In genomic region chr2:30205629-30206357, GRCm38 (mm10) we compare ENCODE assay signal across 8 mouse cellular contexts. TPM values are rescaled to one million over a fixed set of nuclear protein-coding genes. Genes with fewer than 3 reads are reported as not detected.
DNase-seq lines count a peak whose midpoint lies in the region; ATAC-seq lines count a peak whose summit lies in the region.

Gene Kyat1, minus strand, starts transcription at chr2:30205847.

- peak; percentile 97 for DNase-seq in R1 (ENCODE audit: low read depth, low spot score)
- peak; percentile 94 to 95 for DNase-seq in cerebellum, postnatal 25 days
- DNase-seq in frontal cortex, postnatal 25 days (ENCODE audit: low spot score in 2 of 2) = peak; percentile 79 to 85
- DNase-seq in hindbrain, embryonic 14.5 days (ENCODE audit: low spot score) = peak; percentile 97
- DNase-seq in layer of hippocampus, postnatal 36 days = peak; percentile 91 to 93
- DNase-seq in lung, postnatal 36 days = peak; percentile 99
- DNase-seq in retina, postnatal 1 day = peak; percentile 98
- DNase-seq in urinary bladder, adult 18-20 months (ENCODE audit: low spot score in 2 of 2) = peak; percentile 87 to 88

- H3K9me3 ChIP-seq in hindbrain, embryonic 14.5 days (ENCODE audit: control insufficient read depth, low read length) = no peaks in the 10 kb centered on the region

- peak; percentile 98 for ATAC-seq in hindbrain, embryonic 14.5 days (ENCODE audit: low FRiP score)

- peak within 1 kb of the TSS; percentile 78 for H3K4me2 ChIP-seq in hindbrain, embryonic 14.5 days (replicated peaks)

- no peaks in the 10 kb centered on the region for H3K36me3 ChIP-seq in hindbrain, embryonic 14.5 days (replicated peaks; ENCODE audit: control insufficient read depth, insufficient read depth)

- H3K4me1 ChIP-seq in hindbrain, embryonic 14.5 days (replicated peaks; ENCODE audit: control insufficient read depth, insufficient read depth, low read length) = peaks cover 11% of the 10 kb centered on the region

- H3K27me3 ChIP-seq in hindbrain, embryonic 14.5 days (ENCODE audit: control insufficient read depth, insufficient read depth, low read length) = no peaks in the 10 kb centered on the region

- peak within 1 kb of the TSS; percentile 78 for H3K27ac ChIP-seq in hindbrain, embryonic 14.5 days

- WGBS in hindbrain, embryonic 14.5 days = under 1% methylated on average over 44 of the region's 44 CpGs

- H3K9ac ChIP-seq in hindbrain, embryonic 14.5 days = peak within 1 kb of the TSS; percentile 68

- H3K4me3 ChIP-seq in hindbrain, embryonic 14.5 days (replicated peaks; ENCODE audit: low read length) = peak within 1 kb of the TSS; percentile 61

RNA-seq across cellular contexts. Expression of gene Kyat1, which starts in this region (rescaled TPM):
- polyA plus RNA-seq in hindbrain, embryonic 14.5 days (2014; fragmentation: Nextera tagmentation; extraction: Ambion mirVana) = 13.9 and 16.0 TPM in 2 replicates
- 10 to 100 TPM; 16.0 to 16.2 TPM for total RNA-seq in layer of hippocampus, postnatal 36 days (2021)

Comparison
In these comparisons a context has a peak if more than half of its experiments do, and no peak if none do; other contexts are left out.
1. Peak in every context shown above with its lines: DNase-seq, ATAC-seq, H3K4me3 ChIP-seq and H3K27ac ChIP-seq.